Mouse (Mus musculus) brown adipose tissue, adult 24 weeks (tissue): ENCODE measurements at regions not wholly inside any gene's neighbourhood (a gene's known extent, or its start where the extent isn't known, plus 50 kb on each side); places are given as distances from the start of the nearest gene placed in this dataset.

Experiments used
- H3K27ac ChIP-seq: fragments of 200-500 bp; replicated peaks from 2 replicates; pipeline ENCODE4 v1.5.1; 2012; ENCODE audit warnings: low read depth, mild to moderate bottlenecking, low read length
- H3K4me1 ChIP-seq: fragments of 200-500 bp; 2 replicates; pipeline ENCODE4 v1.6.1; 2012; ENCODE audit warnings: low read length, mixed read lengths; ENCODE audit not compliant: control insufficient read depth, insufficient read depth, insufficient read length
- H3K4me3 ChIP-seq: fragments of 200-500 bp; 2 replicates; pipeline ENCODE4 v1.5.1; 2012; ENCODE audit warnings: low read depth, mild to moderate bottlenecking, low read length, moderate library complexity; ENCODE audit not compliant: insufficient read depth

DNA sequence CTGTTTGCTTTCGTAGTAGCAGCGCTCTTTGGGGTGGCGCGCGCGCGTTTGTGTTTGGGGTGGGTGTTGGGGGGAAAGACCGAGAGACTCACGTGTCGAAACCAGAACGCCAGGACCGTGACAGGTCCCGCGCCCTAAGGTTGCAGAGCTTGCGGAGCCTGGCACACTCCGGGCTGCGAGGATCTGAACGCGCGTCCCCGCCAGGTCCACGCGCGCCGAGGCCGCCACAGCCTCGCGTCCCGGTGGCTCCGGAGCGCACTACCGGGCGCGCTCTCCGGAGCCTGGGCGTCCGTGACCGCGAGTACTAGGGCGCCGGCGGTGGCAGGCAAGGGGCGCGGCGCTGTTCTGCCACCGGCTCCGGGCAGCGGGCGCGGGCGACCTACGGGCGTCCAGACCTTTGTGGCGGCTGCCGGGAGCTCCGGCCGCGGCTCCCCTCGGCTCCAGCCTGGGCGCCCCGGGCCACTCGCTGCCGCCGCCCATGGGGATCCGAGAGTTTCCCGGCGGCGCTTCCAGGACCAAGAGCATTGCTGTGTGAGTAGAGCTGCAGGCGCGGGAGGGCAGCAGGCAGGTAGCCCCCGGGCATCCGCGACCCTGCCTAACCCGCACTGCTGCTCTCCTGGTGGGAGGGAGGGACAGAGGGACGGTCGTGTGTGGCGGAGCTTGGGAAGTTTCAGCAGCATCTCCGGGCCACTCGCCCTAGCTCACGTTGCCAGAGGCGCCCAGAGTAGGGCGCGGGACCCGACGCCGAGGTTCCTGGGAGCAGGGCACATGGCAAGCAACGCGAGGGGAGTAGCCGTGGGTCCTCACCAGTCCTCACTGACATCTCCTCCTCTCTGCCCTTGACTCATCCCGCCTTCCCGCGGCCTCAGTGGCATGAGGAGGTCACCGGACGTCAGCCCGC is 143.9 kb downstream of the Kcnk1 start:
- no peaks in the 10 kb centered on the region for H3K4me1 ChIP-seq
- H3K4me3 ChIP-seq: peak overlapping the region; percentile 24; the same call in 1 of the 2 replicates
- H3K27ac ChIP-seq: no peak overlapping the region

DNA sequence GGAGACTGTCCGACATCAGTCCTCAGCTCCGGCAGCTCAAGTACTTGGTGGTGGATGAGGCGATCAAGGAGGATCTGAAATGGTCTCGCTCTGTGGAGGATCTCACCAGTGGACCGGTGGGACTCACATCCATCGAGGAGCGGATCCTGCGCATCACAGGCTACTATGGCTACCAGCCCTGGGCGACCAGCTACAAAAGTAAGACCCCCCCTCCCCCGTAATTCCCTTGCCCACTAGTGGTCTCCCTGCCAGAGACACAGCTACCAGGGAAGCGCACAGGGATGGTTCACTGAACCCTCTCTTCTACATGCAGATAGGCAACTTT is 144.5 kb downstream of the Kcnk1 start:
- H3K4me1 ChIP-seq: no peaks in the 10 kb centered on the region
- no peak overlapping the region for H3K4me3 ChIP-seq
- no peak overlapping the region for H3K27ac ChIP-seq

DNA sequence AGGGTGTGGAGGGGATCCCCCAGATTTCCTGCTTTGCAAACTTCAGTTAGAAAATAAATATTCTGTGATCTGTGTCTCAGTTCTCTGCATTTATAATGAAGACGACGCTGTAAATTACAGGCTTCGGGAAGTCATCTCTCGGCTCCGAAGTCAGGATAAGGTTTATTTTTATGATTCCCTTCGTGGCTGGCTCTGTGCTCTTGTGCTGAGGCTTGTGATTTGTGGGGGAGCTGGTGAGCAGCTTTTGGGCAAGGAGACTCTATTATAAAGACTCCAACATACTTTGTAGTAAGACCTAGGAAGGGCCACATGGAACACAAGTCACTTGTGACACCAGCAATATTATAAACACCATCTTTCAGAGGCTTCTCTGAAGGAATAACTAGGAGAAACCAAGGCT is 146.0 kb downstream of the Kcnk1 start:
- Histone ChIP-seq H3K4me3 (no peak overlapping the region), H3K4me1 (no peaks in the 10 kb centered on the region), H3K27ac (no peak overlapping the region)

DNA sequence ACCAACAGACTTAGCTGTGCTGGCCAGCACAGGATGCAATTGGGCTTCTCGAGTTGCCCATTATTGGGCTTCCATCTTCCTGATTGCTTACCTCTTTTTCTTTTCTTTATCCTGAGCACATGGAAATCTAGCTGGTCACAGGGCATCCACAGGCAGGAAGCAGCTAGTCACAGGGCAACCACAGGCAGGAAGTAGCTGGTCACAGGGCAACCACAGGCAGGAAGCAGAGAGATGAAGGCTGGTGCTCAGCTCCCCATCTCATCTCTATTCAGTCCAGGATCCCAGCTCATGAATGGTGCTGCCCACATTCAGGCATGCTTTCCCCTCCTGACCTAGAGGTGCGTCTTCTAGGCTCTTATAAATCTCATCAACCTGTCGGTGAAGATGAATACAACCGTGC is 146.8 kb upstream of the Slc35f3 start:
- H3K4me1 ChIP-seq: no peaks in the 10 kb centered on the region
- H3K27ac ChIP-seq: no peak overlapping the region
- H3K4me3 ChIP-seq: no peak overlapping the region

DNA sequence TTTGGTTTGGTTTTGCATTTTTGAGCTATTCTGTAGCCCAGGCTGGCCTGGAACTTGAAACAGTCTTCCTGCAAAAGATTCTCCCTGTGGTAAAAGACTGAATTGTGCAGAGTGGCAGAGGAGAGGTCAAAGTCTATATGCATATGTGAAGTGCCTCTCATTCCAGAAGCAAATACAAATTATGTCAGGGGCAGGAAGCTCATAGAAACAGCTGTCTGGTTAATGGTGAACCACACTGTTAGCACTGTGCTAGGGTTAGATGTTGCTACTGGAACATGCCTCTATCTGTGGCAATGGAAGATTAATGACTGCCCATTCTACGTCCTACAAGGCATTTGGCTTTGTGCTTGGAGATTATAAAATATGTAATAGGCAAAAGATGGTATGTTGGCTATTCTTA is 144.4 kb upstream of the Slc35f3 start:
- no peak overlapping the region for H3K27ac ChIP-seq
- no peak overlapping the region for H3K4me3 ChIP-seq
- no peaks in the 10 kb centered on the region for H3K4me1 ChIP-seq

DNA sequence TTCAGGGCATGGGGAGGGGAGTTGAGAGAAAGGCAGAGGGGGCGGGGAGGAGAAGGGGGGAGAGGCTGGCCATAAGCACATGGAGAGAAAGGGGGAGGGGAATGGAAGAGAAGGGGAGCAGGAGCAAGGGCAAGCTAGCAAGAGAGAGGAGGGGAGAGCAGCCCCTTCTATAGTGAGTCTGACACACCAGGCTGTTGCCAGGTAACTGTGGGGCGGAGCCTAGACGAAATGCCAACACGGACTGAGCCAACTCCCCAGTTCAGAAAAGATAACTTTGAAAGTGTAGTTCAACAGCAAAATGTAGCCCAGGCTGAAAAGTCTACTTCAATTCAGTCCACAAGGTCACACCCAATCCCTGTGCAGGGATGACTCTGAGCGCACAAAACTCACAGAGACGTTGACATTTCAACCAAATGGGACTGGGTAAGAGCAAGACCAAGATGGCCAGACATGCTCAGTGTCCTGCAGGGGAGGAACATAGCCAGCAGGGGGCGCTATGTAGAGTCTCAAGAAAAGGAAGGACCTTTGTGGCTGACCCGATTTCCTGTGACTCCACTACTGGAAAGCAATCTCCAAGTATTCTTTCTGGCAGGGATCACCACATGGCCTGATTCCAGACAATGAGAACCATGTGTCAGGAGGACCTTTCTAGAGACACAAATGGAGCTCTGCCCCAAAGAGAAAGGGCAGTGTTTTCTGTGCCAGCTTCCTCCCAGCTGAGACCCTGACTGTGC is 140.7 kb upstream of the Slc35f3 start:
- Histone ChIP-seq H3K4me1 (no peaks in the 10 kb centered on the region), H3K4me3 (no peak overlapping the region), H3K27ac (no peak overlapping the region)

DNA sequence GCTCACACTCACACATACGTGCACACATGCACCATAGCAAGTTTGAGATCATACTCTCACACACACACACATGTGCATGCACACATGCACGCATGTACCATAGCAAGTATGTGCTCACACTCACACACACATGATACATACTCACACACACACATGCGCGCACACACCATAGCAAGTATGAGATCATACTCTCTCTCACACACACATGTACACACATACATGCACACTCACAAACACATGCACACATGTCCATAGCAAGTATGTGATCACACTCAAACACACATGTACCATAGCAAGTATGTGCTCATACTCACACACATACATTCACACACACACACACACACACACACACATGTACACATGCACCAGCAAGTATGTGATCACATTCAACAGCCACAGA is 138.9 kb upstream of the Slc35f3 start:
- no peak overlapping the region for H3K27ac ChIP-seq
- no peaks in the 10 kb centered on the region for H3K4me1 ChIP-seq
- no peak overlapping the region for H3K4me3 ChIP-seq

DNA sequence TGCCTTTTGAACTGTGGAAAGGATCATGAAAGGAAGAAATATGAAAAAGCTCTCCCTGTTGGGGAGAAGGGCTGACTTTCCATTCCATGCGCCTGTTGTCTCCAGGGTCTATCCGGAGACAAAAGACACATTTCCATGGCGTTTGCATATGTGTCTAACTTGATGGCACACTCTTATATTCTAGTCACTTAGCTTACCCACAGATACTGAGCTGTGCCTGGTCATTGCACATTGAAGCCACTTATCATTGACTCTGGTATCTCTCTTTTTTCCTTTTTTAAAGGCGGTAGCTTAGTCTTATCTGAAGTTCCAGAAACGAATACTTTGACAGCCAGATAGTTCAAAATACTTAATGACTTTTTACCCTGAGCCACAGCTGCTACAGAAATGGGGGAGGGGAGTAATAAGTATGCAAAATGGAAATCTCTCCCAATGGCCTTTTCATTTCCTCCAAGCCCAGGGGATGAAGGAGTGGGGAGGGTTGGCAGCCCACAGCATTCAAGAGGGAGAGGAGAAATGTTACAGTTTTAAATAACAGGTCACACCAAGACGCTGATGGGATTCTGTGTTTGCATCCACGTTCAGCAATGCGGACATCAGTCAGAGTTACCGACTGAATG is 137.9 kb upstream of the Slc35f3 start:
- Histone ChIP-seq H3K27ac (no peak overlapping the region), H3K4me1 (no peaks in the 10 kb centered on the region), H3K4me3 (no peak overlapping the region)

DNA sequence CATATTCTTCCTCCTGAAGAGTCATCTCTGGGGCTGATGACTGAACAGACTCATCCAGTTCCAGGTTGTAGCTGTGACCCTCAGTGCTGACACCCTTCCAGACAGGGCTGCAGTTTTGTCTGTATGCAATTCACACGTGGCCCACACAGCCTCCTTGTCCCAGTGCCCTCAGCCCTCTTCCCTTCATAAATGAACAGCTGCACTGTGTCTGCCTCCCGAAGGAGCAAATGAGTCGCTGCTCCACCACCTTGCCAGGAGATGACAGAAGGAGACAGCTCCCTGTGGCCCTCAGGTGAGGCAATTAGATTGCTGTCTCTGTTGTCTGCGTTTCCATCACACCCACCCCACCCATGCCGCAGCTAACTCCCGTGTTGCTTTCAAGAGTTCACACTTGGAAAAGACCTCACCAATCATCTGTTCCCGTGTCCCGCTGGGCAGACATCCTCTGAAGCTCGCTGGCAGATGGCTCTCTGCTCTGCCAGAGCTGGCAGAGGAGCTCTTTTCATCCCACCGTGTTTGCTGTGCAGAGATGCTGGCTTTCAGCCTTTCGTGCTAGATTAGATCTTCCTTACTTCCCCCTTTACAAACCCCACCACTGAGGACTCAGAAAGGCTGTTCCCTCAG is 135.5 kb upstream of the Slc35f3 start:
- Histone ChIP-seq H3K4me1 (no peaks in the 10 kb centered on the region), H3K4me3 (no peak overlapping the region), H3K27ac (no peak overlapping the region)

DNA sequence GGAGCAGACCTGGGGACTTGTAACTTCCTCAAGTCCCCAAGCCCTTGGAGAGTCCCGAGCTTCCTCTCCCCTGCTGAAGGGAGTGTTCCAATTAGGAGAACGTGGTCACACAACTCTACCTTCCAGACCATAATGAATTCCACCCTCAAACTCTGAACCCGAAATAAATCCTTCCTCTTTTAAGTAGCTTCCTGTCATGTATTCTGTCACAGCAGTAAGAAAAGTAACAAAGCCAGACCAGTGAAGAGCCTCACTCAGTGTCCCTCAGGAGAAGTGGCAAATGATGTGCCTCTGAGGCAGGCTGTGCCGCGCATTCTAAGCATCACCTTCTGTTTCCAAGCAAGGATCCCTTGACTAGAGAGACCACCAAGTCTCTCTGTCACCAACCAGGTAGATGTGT is 134.4 kb upstream of the Slc35f3 start:
- no peaks in the 10 kb centered on the region for H3K4me1 ChIP-seq
- H3K27ac ChIP-seq: no peak overlapping the region
- no peak overlapping the region for H3K4me3 ChIP-seq

DNA sequence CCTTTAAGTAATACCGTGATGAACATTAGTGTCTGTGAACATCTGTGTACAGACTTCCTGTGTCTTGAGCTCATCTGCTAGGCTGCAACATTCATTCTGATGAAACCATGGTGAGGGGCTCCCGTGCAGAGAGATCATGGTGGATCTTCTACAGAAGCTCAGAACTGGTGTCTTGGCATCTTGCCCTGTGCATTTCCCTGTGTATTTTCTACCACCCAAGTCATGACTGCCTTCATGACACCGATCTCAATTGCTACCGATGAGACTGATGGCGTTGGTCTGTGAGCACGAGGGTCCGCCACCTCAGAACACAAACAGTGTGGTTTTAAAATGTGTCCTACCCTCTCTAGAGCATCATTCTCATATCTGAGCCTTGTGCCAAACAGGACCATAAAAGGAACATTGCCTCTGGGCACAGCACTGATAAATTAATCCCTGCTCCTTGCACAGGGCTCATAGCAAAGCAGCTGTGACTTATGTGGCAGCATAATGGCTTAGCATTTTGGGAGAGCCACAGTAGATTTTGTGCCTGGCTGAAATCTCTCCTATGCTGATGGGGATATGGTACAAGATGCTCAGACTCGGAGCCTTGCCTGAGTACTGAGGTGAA is 132.8 kb upstream of the Slc35f3 start:
- no peak overlapping the region for H3K4me3 ChIP-seq
- no peaks in the 10 kb centered on the region for H3K4me1 ChIP-seq
- no peak overlapping the region for H3K27ac ChIP-seq

DNA sequence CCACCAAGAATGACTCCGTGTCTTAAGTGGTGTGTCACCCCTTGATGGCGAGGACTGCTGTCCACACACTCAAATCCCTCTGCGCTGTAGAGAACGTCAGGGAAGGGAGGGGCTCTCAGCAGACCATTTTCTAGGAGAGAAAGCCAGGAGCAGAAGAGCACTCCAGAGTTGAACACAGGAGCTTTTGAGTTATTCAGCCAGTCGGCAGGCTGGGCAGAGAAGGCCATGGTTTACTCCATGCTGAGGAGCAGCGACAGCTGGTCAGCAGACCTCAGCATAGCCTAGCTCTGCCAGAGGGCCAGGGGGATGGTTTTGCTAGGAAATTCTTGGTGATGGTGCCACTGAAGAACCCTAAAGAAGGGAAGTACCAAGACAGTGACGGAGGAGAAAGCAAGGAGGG is 132.0 kb upstream of the Slc35f3 start:
- no peak overlapping the region for H3K4me3 ChIP-seq
- H3K27ac ChIP-seq: no peak overlapping the region
- H3K4me1 ChIP-seq: no peaks in the 10 kb centered on the region

DNA sequence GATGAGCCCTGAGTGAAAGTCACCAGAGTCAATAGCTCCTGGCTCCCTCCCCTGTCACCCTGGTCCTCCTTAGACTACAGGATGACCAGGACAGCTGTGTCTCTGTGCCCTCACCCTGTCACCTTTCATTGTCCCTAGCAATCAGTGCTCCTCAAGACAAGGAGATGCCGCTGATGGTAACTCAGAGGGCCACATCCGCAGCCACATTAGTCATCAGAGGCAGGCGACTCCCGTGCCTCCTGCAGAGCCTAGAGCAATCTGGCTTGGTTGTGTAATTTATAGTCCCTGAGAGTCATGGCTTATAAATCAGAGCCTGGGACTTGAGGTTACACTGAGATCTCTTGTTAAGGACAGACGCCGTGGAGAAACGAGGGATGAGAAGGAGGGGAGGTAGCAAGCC is 123.9 kb upstream of the Slc35f3 start:
- H3K4me1 ChIP-seq: no peaks in the 10 kb centered on the region
- no peak overlapping the region for H3K4me3 ChIP-seq
- no peak overlapping the region for H3K27ac ChIP-seq

DNA sequence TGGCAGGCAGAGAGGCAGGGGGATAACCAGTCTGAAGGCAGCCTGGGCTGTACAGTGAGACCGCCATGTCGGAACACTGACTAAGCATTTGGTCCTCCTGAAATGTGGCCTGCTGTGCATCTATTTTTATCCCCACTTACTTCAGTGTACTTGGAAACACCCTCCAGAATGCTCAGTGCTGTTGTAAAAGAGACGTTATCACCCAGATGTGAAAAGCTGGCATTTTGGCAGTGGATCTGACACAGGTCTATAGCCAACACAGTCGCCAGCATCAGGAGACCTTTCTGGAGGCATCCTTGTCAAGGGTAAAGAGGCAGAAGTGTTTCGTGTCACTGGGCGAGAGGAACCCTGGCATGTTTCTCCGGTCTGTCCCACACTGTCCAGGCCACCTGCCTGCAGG is 122.1 kb upstream of the Slc35f3 start:
- H3K27ac ChIP-seq: no peak overlapping the region
- no peak overlapping the region for H3K4me3 ChIP-seq
- H3K4me1 ChIP-seq: no peaks in the 10 kb centered on the region

DNA sequence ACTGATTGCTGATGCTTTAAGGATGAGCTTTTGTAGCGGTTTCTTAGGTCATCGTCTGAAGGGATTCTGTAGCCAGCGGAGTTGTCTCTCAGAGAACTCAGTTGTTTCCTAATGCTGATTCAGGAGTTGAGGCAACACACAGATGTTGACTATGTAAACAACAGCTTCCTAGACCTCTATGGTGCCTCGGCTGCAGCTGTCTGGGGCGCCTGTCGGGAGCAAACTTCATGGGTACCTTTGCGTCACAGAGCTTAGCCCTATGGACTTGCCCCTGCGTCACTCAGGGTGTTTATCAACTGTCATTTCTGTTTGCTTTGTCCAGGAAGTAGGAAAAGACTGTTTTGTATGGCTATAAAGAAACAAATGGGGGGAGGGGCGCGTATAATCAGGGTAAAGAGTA is 120.5 kb upstream of the Slc35f3 start:
- Histone ChIP-seq H3K4me3 (no peak overlapping the region), H3K4me1 (no peaks in the 10 kb centered on the region), H3K27ac (no peak overlapping the region)
